Mouse (Mus musculus): ENCODE data around the gene Bpifa5.

The Bpifa5 gene

DNA sequence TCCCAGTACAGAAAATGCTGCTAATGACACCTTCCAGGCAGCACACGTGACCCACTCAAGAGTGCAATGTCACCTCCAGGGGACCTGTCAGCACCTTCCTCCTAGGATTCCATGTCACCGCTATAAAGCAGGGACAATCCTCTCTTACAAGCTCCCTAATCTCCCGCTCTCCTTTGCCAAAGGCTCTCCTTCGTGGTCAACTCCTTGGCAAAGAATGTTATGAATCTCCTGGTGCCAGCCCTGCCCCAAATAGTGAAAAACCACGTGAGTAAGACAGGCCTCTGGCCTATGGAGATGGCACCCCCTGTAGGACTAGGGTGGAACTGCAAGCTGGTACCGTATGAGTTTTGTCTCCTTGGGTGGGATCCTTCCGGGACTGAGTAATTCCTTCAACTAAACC is 44.5 kb downstream of the Bpifa5 start:
- DNase-seq (ENCODE audit: low spot score) = no peak

DNA sequence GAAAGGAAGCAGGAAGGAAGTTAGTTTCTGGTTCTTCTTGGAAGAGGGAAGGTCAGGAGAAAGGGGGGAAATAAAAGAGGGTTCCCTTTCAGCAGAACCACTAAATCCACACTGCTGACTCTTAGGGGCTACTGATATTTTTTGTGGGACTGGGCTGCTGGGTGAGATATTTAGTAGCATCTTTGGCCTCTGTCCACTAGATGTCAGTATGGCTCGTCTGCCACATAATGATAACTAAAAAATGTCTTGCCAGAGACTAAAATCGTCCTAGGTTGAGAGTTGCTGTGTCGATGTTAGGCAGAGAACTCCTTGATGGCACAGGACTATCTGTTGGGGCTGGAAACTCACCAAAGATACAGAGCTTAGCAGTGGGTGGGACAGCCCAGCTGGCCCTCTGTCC is 46.7 kb downstream of the Bpifa5 start:
- no peak for DNase-seq (ENCODE audit: low spot score)

DNA sequence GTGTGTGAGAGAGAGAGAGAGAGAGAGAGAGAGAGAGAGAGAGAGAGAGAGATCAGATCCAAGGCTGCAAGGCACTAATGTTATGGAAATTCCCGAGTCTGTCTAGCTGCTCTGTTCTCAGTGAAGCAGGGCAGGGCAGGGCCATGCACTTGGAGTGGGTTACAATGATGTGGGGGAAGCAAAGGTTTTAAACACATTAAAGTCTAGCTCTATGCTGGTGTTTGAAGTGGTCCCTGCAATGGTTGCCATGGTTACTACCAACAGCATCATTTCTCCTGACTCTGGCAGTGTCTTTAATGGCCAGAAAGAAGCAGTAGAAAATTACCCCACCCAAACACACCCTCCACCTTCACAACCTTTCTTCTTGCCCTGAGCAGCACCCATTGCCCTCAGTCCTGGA is 48.7 kb downstream of the Bpifa5 start:
- no peak for DNase-seq (ENCODE audit: low spot score)

DNA sequence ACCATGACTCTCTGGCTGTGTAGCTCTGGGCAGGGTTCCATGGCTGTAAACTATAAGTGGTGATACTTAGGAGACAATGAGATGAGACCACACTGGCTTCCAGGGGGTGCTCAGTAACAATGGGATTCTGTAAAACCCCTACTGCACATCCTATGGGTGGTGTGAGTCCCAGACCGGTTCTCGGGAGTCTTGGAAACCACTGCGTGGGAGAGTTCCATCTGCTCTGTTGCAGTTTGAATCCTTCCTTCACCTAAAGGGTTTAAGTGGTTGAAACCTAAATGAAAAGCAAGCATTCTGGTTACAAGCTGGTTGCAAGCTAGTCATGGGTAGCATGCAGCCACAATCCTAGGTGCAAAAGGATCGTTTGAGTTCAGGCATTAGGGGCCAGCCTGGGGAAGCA is 49.5 kb downstream of the Bpifa5 start:
- DNase-seq (ENCODE audit: low spot score) = no peak

DNA sequence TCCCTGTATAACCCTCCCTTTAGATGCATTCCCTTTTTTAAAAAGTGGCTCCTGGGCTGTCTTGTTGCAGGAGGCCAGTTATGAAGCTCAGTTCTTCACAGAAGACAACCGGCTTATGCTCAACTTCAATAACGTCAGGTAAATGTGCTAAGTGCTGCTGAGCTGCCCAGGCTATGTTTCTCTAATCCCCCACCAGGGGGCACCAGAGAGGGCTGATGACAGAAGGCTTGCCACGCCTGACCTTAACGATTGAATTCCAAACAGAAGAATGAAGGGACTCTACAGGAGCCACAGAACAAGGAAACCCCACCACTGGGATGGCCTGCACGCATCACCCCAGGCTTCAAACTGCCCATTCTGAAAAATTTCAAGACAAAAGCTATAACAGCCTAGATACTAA is 52.8 kb downstream of the Bpifa5 start:
- peak; percentile 41 for DNase-seq (ENCODE audit: low spot score)

Data from T-cell, adult 2 months (primary cell).